ENCODE assay signal across 8 mouse cellular contexts in the genomic region with DNA sequence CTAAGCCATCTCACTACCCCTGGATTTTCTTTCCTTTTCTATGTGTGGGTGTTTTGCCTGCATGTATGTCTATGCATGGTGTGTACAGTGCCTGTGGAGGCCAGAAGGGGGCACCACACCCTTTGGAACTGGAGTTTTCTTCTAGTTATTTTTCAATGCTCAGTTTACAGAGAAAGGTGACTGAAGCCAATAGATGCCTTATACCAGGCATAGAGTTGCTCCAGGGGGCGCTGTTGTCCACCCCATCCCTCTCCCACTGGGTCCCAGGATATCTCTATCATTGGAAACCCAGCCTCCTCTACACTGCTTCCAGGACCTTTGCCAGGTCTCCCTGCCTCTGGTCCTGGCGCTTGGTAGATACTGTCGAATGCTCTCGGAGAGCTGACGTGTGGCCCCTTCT.
A peak's percentile ranks its signal among the peaks of the same experiment; 100 is the strongest.
DNase-seq lines count a peak whose midpoint lies in the region; ATAC-seq and TF ChIP-seq lines count a peak whose summit lies in the region.

No protein-coding gene starts in this region.

- H3K4me1 ChIP-seq in heart, postnatal 0 days (ENCODE audit: control insufficient read depth, insufficient read depth): peaks cover 8% of the 10 kb centered on the region
- H3K4me1 ChIP-seq in lung, adult 2 months (ENCODE audit: control insufficient read depth, insufficient read depth, low read length): peaks cover 5% of the 10 kb centered on the region

- TF ChIP-seq POLR2A in lung, adult 2 months (IDR thresholded peaks at IDR 0.05; ENCODE audit: borderline replicate concordance, extremely low read depth, low read depth, low read length): no peak

- no peaks in the 10 kb centered on the region for H3K27me3 ChIP-seq in heart, postnatal 0 days (ENCODE audit: control insufficient read depth, insufficient read depth, low read length)

- no peak overlapping the region for H3K4me3 ChIP-seq in heart, postnatal 0 days (ENCODE audit: low read depth, low read length)
- H3K4me3 ChIP-seq in lung, adult 2 months (replicated peaks; ENCODE audit: extremely low read depth, low read depth, low read length): no peak overlapping the region

- TF ChIP-seq EP300 in heart, postnatal 0 days (IDR thresholded peaks at IDR 0.05; ENCODE audit: low read depth): no peak

- DNase-seq in CD4-positive helper T cell, adult 2 months (ENCODE audit: low read depth, low spot score): peak; percentile 32
- DNase-seq in adipocyte (ENCODE audit: low spot score): peak; percentile 48
- DNase-seq in fibroblast of lung, adult 2 months (ENCODE audit: low read depth): peak; percentile 10
- DNase-seq in heart, postnatal 0 days (ENCODE audit: low spot score): peak; percentile 69
- DNase-seq in kidney, postnatal 14 days: peak; percentile 50
- DNase-seq in lung, adult 2 months: peak; percentile 46
- peak; percentile 80 for DNase-seq in retina, embryonic 14.5 days (ENCODE audit: low spot score)
- DNase-seq in urinary bladder, adult 2 months (ENCODE audit: low spot score): peak; percentile 32

- ATAC-seq in heart, postnatal 0 days (ENCODE audit: insufficient read depth, low read depth): peak; percentile 71

- no peaks in the 10 kb centered on the region for H3K36me3 ChIP-seq in heart, postnatal 0 days (replicated peaks; ENCODE audit: control insufficient read depth, insufficient read depth, low read length)

- no peaks in the 10 kb centered on the region for H3K9me3 ChIP-seq in heart, postnatal 0 days (replicated peaks; ENCODE audit: control insufficient read depth, low read length)

- peak; percentile 66 for TF ChIP-seq CTCF in heart, postnatal 0 days (IDR thresholded peaks at IDR 0.05; ENCODE audit: low read depth)
- peak; percentile 46; the same call in 1 of the 2 replicates for TF ChIP-seq CTCF in lung, adult 2 months (IDR thresholded peaks at IDR 0.05; ENCODE audit: insufficient read depth, low read length)

- no peak overlapping the region for H3K4me2 ChIP-seq in heart, postnatal 0 days (ENCODE audit: low read depth, low read length)

- 26% methylated on average over 5 of the region's 5 CpGs for WGBS in heart, postnatal 0 days
- WGBS in lung, adult 2 months: 54% methylated on average over 5 of the region's 5 CpGs

- H3K27ac ChIP-seq in heart, postnatal 0 days (ENCODE audit: low read depth): no peak overlapping the region

- H3K9ac ChIP-seq in heart, postnatal 0 days (replicated peaks; ENCODE audit: low read depth, low read length): no peak overlapping the region

Comparison
In these comparisons a context has a peak if more than half of its experiments do, and no peak if none do; other contexts are left out.
1. DNase-seq: peak in every context shown above with its lines; median percentile 80 in retina, embryonic 14.5 days; 69 in heart, postnatal 0 days; 50 in kidney, postnatal 14 days; 48 in adipocyte; 46 in lung, adult 2 months; 32 in CD4-positive helper T cell, adult 2 months; 32 in urinary bladder, adult 2 months; 10 in fibroblast of lung, adult 2 months.